Mouse (Mus musculus) heart, embryonic 14.5 days (tissue): ENCODE results near the gene Hsf5. TPM values are rescaled to one million over a fixed set of nuclear protein-coding genes. Genes with fewer than 3 reads are reported as not detected.

Experiments used
- ATAC-seq: fragments of 200-750 bp; cut with Nextera tagmentation; 2 replicates; pipeline ENCODE4 v1.8.0; 2017; ENCODE audit warnings: low read depth, moderate TSS enrichment; ENCODE audit not compliant: insufficient number of reproducible peaks, insufficient read depth, low FRiP score
- H3K27ac ChIP-seq, 2 experiments: fragments of 200-500 bp in 1 of 2; fragments of 300-500 bp in 1 of 2; sonication (generic) in 1 of 2; replicated peaks in 1 of 2; 2 replicates each; pipeline ENCODE4 v1.5.1; 2012 to 2014; ENCODE audit warnings: low read depth in 2 of 2, low read length in 2 of 2, control low read depth in 1 of 2, mild to moderate bottlenecking in 1 of 2, mixed read lengths in 1 of 2; ENCODE audit not compliant: control insufficient read depth in 1 of 2, insufficient read depth in 1 of 2
- H3K27me3 ChIP-seq: fragments of 300-500 bp; sonication (generic); 2 replicates; pipeline ENCODE4 v1.6.1; 2014; ENCODE audit warnings: mild to moderate bottlenecking, low read length, control low read depth; ENCODE audit not compliant: control insufficient read depth, insufficient read depth
- H3K36me3 ChIP-seq: fragments of 300-500 bp; sonication (generic); 2 replicates; pipeline ENCODE4 v1.6.1; 2014; ENCODE audit warnings: mild to moderate bottlenecking, control low read depth, low read length, mixed read lengths; ENCODE audit not compliant: control insufficient read depth, insufficient read depth
- H3K4me1 ChIP-seq, 2 experiments: fragments of 200-500 bp in 1 of 2; fragments of 300-500 bp in 1 of 2; sonication (generic) in 1 of 2; 2 replicates each; pipeline ENCODE4 v1.6.1; 2012 to 2014; ENCODE audit warnings: low read length in 2 of 2, control low read depth in 1 of 2, mixed read lengths in 1 of 2; ENCODE audit not compliant: control insufficient read depth in 2 of 2, insufficient read depth in 2 of 2
- H3K4me2 ChIP-seq: fragments of 300-500 bp; sonication (generic); 2 replicates; pipeline ENCODE4 v1.6.1; 2014; ENCODE audit warnings: mild to moderate bottlenecking, low read length
- H3K4me3 ChIP-seq, 2 experiments: fragments of 200-500 bp in 1 of 2; fragments of 300-500 bp in 1 of 2; sonication (generic) in 1 of 2; 2 replicates each; pipeline ENCODE4 v1.5.1; 2012 to 2014; ENCODE audit warnings: low read length in 2 of 2, mild to moderate bottlenecking in 2 of 2, control low read depth in 1 of 2, low read depth in 1 of 2, moderate library complexity in 1 of 2; ENCODE audit not compliant: control insufficient read depth in 1 of 2, insufficient read depth in 1 of 2
- H3K9ac ChIP-seq: fragments of 300-500 bp; sonication (generic); 2 replicates; pipeline ENCODE4 v1.6.1; 2014; ENCODE audit warnings: mild to moderate bottlenecking, low read length
- H3K9me3 ChIP-seq: fragments of 300-500 bp; sonication (generic); 2 replicates; pipeline ENCODE4 v1.6.1; 2016; ENCODE audit warnings: low read length, control low read depth; ENCODE audit not compliant: control insufficient read depth
- WGBS: fragments of 180-500 bp; shearing (Covaris S2); extraction: QIAGEN DNeasy Blood & Tissue Kit; methylation state at CpG from one replicate; pipeline ENCODE4 v1.1.7; 2014; 5-methylcytosine and 5-hydroxymethylcytosine counted together
- polyA plus RNA-seq: library from polyadenylated mRNA; unstranded; fragments of >200 nt; fragmentation: Nextera tagmentation; extraction: Ambion mirVana; gene quantifications from 2 replicates; pipeline ENCODE4 v1.2.1, GENCODE M21; 2014

Gene Hsf5
- polyA plus RNA-seq, 1 experiment from 2014 or later: 0.15 TPM

DNA sequence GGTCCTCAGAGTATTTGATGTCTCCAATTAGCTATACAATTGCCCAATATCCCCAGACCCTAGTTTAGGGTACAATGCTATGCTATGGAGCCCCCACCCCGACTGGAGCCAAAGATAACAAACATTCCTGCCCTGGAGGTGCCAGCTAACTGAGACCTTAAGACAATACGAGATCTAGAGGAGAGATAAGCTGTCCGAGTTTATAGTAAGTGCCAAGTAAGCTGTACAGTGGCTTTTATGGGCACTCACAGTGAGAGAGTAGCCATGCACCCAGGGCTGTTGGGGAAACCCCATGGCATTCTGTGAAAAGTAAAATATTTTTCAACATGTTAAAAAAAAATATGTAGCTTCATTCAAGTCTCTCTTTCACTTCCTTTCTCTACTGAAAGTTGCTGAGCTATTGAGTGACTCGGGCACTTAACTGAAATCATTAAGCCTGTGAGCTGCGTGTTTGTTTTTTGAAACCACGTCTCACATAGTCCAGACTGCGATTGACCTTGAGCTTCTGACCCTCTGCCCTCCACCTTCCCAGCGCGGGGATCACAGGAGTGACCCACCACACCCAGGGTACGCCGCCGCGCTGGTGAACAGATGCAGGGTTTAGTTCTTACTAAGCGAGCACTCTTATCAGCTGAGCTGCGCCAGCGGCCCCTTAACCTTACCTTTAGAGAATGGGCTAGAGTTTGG, 73.2 kb downstream of the Hsf5 start:
- 61% methylated on average over 16 of the region's 16 CpGs for WGBS
- Histone ChIP-seq H3K4me2 (peak overlapping the region; percentile 42), H3K36me3 (no peaks in the 10 kb centered on the region), H3K27ac (peak overlapping the region in 1 of 2 experiments; percentile 71; a peak in 2 of 4 replicates), H3K9ac (no peak overlapping the region), H3K9me3 (no peaks in the 10 kb centered on the region), H3K27me3 (no peaks in the 10 kb centered on the region), H3K4me1 (peaks cover 11 to 28% of the 10 kb centered on the region in 2 experiments), H3K4me3 (no peak overlapping the region)
- ATAC-seq: no peak

GRCm38 (mm10) chr11:87697131-87697682, 80.2 kb downstream of the Hsf5 start:
- Histone ChIP-seq H3K27ac (no peak overlapping the region), H3K27me3 (no peaks in the 10 kb centered on the region), H3K9me3 (no peaks in the 10 kb centered on the region), H3K4me1 (no peaks in the 10 kb centered on the region), H3K9ac (no peak overlapping the region), H3K36me3 (no peaks in the 10 kb centered on the region), H3K4me3 (no peak overlapping the region), H3K4me2 (no peak overlapping the region)
- 62% methylated on average over 14 of the region's 14 CpGs for WGBS
- ATAC-seq: no peak

DNA sequence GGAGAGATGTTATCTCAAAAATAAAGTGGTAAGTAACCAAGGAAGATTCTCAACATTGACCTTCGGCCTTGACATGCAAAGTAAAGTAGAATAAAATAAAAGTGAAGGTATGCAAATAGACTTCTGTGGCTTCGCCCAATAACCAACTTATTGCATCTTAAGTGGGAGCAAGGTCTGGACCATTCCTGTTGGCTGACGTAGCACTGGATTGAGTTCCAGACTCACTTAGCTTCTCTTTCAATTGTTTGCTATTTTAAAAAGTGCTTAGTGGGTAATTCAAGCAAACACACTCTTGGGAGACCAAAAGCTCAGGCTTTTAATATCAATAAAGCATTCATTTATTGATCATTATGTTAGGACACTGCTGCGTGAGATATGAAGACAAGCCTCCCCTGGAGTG, 81.2 kb downstream of the Hsf5 start:
- H3K27me3 ChIP-seq: no peaks in the 10 kb centered on the region
- 83% methylated on average over 4 of the region's 4 CpGs for WGBS
- H3K27ac ChIP-seq: no peak overlapping the region
- H3K4me2 ChIP-seq: no peak overlapping the region
- no peaks in the 10 kb centered on the region for H3K36me3 ChIP-seq
- no peaks in the 10 kb centered on the region for H3K9me3 ChIP-seq
- no peak for ATAC-seq
- H3K4me1 ChIP-seq: no peaks in the 10 kb centered on the region
- no peak overlapping the region for H3K9ac ChIP-seq
- no peak overlapping the region for H3K4me3 ChIP-seq

DNA sequence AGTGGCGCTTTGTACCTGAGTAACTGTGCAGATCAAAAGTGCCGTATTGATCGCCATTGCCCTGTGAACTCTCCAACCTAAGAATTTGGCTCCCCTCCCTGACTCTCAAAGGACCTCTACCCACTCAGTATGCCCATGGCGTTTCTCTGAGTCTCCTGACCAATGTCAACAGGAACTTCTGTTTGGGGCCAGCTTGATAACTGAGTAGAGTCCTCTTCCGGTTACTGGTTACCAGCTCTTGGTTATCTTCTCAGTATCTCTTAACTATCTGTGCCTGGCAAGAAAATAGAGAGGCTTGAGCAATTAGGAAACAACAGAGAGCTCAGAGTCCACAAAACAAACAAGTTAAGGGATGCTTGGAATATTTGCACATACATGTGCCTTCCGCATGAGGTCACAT, 84.1 kb downstream of the Hsf5 start:
- no peak overlapping the region for H3K27ac ChIP-seq
- H3K9me3 ChIP-seq: no peaks in the 10 kb centered on the region
- ATAC-seq: no peak
- no peak overlapping the region for H3K4me3 ChIP-seq
- no peaks in the 10 kb centered on the region for H3K36me3 ChIP-seq
- no peak overlapping the region for H3K4me2 ChIP-seq
- H3K27me3 ChIP-seq: no peaks in the 10 kb centered on the region
- H3K4me1 ChIP-seq: no peaks in the 10 kb centered on the region
- 74% methylated on average over 6 of the region's 6 CpGs for WGBS
- no peak overlapping the region for H3K9ac ChIP-seq

DNA sequence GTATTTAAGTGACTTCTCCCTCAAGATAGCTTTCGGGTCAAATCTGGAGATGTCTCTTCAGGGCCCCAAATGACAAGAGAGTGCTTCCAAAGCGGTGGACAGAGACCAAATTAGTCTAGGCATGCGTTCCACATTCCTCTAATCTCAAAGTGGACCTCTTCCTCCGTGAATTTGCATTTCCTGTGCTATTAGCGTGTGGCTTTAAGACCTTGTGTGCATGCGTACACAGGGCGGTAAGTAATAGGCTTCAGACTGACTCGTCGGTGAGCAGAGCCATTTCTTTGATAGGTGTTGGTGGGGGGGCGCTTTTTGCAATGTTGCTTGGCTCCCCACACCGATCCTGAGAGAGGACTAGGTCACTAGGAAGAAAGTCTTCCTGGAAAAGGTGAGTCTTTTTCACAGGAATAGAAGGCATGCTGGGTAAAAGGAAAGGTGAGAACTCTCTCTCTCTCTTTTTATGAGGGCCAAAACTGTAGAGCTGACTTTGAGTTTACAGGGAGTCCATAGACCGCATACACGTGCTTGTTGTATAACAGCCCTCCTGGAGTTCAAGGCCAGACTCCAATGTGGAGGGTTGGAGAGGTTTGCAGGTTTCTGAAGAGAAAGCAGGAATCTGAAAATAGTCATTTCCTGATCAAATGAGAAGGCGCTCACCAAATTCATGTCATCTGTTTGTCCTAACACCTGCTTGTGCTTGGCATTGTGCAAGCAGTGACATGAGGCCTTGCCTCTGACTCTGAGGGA, 85.1 kb downstream of the Hsf5 start:
- WGBS: 73% methylated on average over 14 of the region's 14 CpGs

GRCm38 (mm10) chr11:87703654-87704053, 86.7 kb downstream of the Hsf5 start:
- no peak overlapping the region for H3K4me2 ChIP-seq
- no peak overlapping the region for H3K4me3 ChIP-seq
- no peak overlapping the region for H3K9ac ChIP-seq
- no peaks in the 10 kb centered on the region for H3K4me1 ChIP-seq
- H3K27ac ChIP-seq: no peak overlapping the region
- H3K9me3 ChIP-seq: no peaks in the 10 kb centered on the region
- ATAC-seq: no peak
- H3K27me3 ChIP-seq: no peaks in the 10 kb centered on the region; the same call in 1 of the 2 replicates
- WGBS: 85% methylated on average over 5 of the region's 5 CpGs
- no peaks in the 10 kb centered on the region for H3K36me3 ChIP-seq

More for the DNA sequence above, 85.1 kb downstream of the Hsf5 start:
- Histone ChIP-seq H3K9ac (no peak overlapping the region), H3K27me3 (no peaks in the 10 kb centered on the region), H3K4me2 (no peak overlapping the region), H3K9me3 (no peaks in the 10 kb centered on the region), H3K36me3 (no peaks in the 10 kb centered on the region), H3K4me3 (no peak overlapping the region), H3K4me1 (no peaks in the 10 kb centered on the region), H3K27ac (no peak overlapping the region)
- ATAC-seq: no peak

- Histone ChIP-seq H3K4me3 (no peak overlapping the region), H3K4me1 (peaks cover 0 to under 1% of the 10 kb centered on the region in 2 experiments; a peak in 1 of 4 replicates), H3K27ac (no peak overlapping the region), H3K27me3 (peaks cover 2% of the 10 kb centered on the region; the same call in 1 of the 2 replicates), H3K9me3 (no peaks in the 10 kb centered on the region), H3K9ac (no peak overlapping the region), H3K4me2 (no peak overlapping the region), H3K36me3 (no peaks in the 10 kb centered on the region)
- WGBS: 81% methylated on average over 9 of the region's 9 CpGs
- no peak for ATAC-seq
Measured at GRCm38 (mm10) chr11:87704289-87704688, 87.3 kb downstream of the Hsf5 start.
